27 mouse cellular contexts compared by ENCODE assay signal in genomic region chr10:25519954-25520353, GRCm38 (mm10). TPM values are rescaled to one million over a fixed set of nuclear protein-coding genes. Genes with fewer than 3 reads are reported as not detected.
DNase-seq lines count a peak whose midpoint lies in the region; ATAC-seq and TF ChIP-seq lines count a peak whose summit lies in the region.
"Had no signal": no experiment of that assay in that cellular context is flagged by ENCODE, and none has a peak within 500 bp of the region (broad histone marks: within the 10 kb centered on the region; RNA-seq: fewer than 3 reads in every experiment).

No protein-coding gene starts in this region.

- H3K9me3 ChIP-seq in liver, embryonic 15.5 days (replicated peaks): no peaks in the 10 kb centered on the region
- no peaks in the 10 kb centered on the region for H3K9me3 ChIP-seq in stomach, postnatal 0 days (ENCODE audit: control insufficient read depth, low read length)
- H3K9me3 ChIP-seq: forebrain, embryonic 12.5 days; G1E had no signal

- no peaks in the 10 kb centered on the region for H3K27me3 ChIP-seq in liver, embryonic 15.5 days
- no peaks in the 10 kb centered on the region for H3K27me3 ChIP-seq in stomach, postnatal 0 days (ENCODE audit: control insufficient read depth, insufficient read depth, low read length)
- H3K27me3 ChIP-seq: forebrain, embryonic 12.5 days; hindbrain, embryonic 13.5 days had no signal

- ATAC-seq in liver, embryonic 15.5 days (ENCODE audit: insufficient read depth): peak; percentile 63
- ATAC-seq in stomach, postnatal 0 days (ENCODE audit: low FRiP score, low TSS enrichment): no peak
- ATAC-seq: CD4-positive, CD25-positive, alpha-beta regulatory T cell, adult 4 months had no signal

- 61% methylated on average over 3 of the region's 3 CpGs for WGBS in liver, embryonic 15.5 days (ENCODE audit: insufficient replicate concordance)
- 73% methylated on average over 3 of the region's 3 CpGs for WGBS in stomach, postnatal 0 days

- no peaks in the 10 kb centered on the region for H3K36me3 ChIP-seq in liver, embryonic 15.5 days (replicated peaks)
- peaks cover 3% of the 10 kb centered on the region for H3K36me3 ChIP-seq in stomach, postnatal 0 days (ENCODE audit: control insufficient read depth, insufficient read depth, low read length)
- H3K36me3 ChIP-seq: G1E had no signal

- H3K27ac ChIP-seq in liver, embryonic 15.5 days (replicated peaks): no peak overlapping the region
- no peak overlapping the region for H3K27ac ChIP-seq in stomach, postnatal 0 days (replicated peaks)
- H3K27ac ChIP-seq: forebrain, embryonic 12.5 days; hindbrain, embryonic 13.5 days had no signal

- H3K4me1 ChIP-seq in liver, embryonic 15.5 days (replicated peaks): 0 out of 2 replicates have a peak, but pooled peaks cover 2% of the 10 kb centered on the region
- no peaks in the 10 kb centered on the region for H3K4me1 ChIP-seq in stomach, postnatal 0 days (replicated peaks; ENCODE audit: control insufficient read depth, insufficient read depth)
- H3K4me1 ChIP-seq: forebrain, embryonic 12.5 days; hindbrain, embryonic 13.5 days had no signal

- H3K4me3 ChIP-seq in liver, embryonic 15.5 days (replicated peaks): no peak overlapping the region
- no peak overlapping the region for H3K4me3 ChIP-seq in stomach, postnatal 0 days (ENCODE audit: low read depth, low read length)
- H3K4me3 ChIP-seq: forebrain, embryonic 12.5 days; hindbrain, embryonic 13.5 days had no signal

- H3K4me2 ChIP-seq in liver, embryonic 15.5 days: no peak overlapping the region
- no peak overlapping the region for H3K4me2 ChIP-seq in stomach, postnatal 0 days (replicated peaks; ENCODE audit: low read depth)
- H3K4me2 ChIP-seq: forebrain, embryonic 12.5 days; hindbrain, embryonic 13.5 days had no signal

- H3K9ac ChIP-seq in liver, embryonic 15.5 days: no peak overlapping the region
- H3K9ac ChIP-seq in stomach, postnatal 0 days (ENCODE audit: low read length): no peak overlapping the region
- H3K9ac ChIP-seq: forebrain, embryonic 12.5 days; hindbrain, embryonic 13.5 days had no signal

- no peak for TF ChIP-seq EP300 in stomach, postnatal 0 days (optimal IDR thresholded peaks at IDR 0.05)

- TF ChIP-seq CTCF in stomach, postnatal 0 days (IDR thresholded peaks at IDR 0.05; ENCODE audit: low read depth): no peak

- DNase-seq in embryo, embryonic 10.5 days (ENCODE audit: low spot score): peak; percentile 16
- DNase-seq in embryo, embryonic 10 days (ENCODE audit: low spot score): no peak
- DNase-seq in kidney, adult 9 months: peak; percentile 54
- DNase-seq in kidney, postnatal 10 days: no peak
- DNase-seq in stomach, postnatal 0 days (ENCODE audit: low spot score): peak; percentile 5
- DNase-seq in layer of hippocampus, adult 18-20 months (ENCODE audit: low spot score in 2 of 2): no peak
- DNase-seq in adrenal gland, postnatal 14 days: no peak
- DNase-seq: adrenal gland, adult 2 months; cerebellum, adult 18-20 months; gastrocnemius, postnatal 36 days; kidney, adult 18-20 months; right cerebral cortex, postnatal 14 days; thymus, postnatal 25 days had no signal

RNA-seq across cellular contexts. Expression of gene Smlr1, which starts 16.1 kb away (rescaled TPM):
- polyA plus RNA-seq in liver, embryonic 15.5 days (2015; fragmentation: Nextera tagmentation; extraction: Ambion mirVana): 22.3 and 23.6 TPM in 2 replicates
- 0.18 and 0.24 TPM in 2 replicates for polyA plus RNA-seq in stomach, postnatal 0 days (2015; fragmentation: Nextera tagmentation; extraction: Ambion mirVana)
- total RNA-seq in layer of hippocampus, adult 18-20 months (2021): not detected
- 7.7 TPM in 1 of 2 replicates, not detected in the other for total RNA-seq in adrenal gland, postnatal 14 days (2021)
- total RNA-seq: adrenal gland, adult 2 months; gastrocnemius, postnatal 36 days; layer of hippocampus, postnatal 25 days; left cerebral cortex, postnatal 25 days had no signal
- polyA plus RNA-seq: adrenal gland, adult 2 months; CD4-positive, CD25-positive, alpha-beta regulatory T cell, adult 4 months; cortical plate, adult 2 months; embryonic facial prominence, embryonic 14.5 days; forebrain, embryonic 12.5 days; G1E; heart, embryonic 14.5 days; midbrain, postnatal 0 days; neural tube, embryonic 11.5 days; spleen, adult 2 months; testis, adult 2 months had no signal

Comparison
In these comparisons a context has a peak if more than half of its experiments do, and no peak if none do; other contexts are left out.
1. DNase-seq: peak in embryo, embryonic 10.5 days (single experiment), kidney, adult 9 months (single experiment) and stomach, postnatal 0 days (single experiment); none in embryo, embryonic 10 days (single experiment), kidney, postnatal 10 days (single experiment), layer of hippocampus, adult 18-20 months (0 of 2) and adrenal gland, postnatal 14 days (single experiment).